Mouse (Mus musculus) ovary, postnatal 10 days (tissue): ENCODE results near the gene Stk38.
"Not testable (repeated sequence)": the region's sequence is repeated elsewhere in the genome, so short reads cannot be mapped to it uniquely, and the experiment has no call there.

Experiments
- DNase-seq: peaks from one replicate; pipeline ENCODE4 v3.0.0; 2022; ENCODE audit warnings: low spot score

The Stk38 gene

GRCm38 (mm10) chr17:29007641-29008325, at the start of gene Stk38:
Stk38 (minus strand) TSS chr17:29007995.
- peak; percentile 88 for DNase-seq

- no peak for DNase-seq
Observed at GRCm38 (mm10) chr17:29057361-29057890, 49.6 kb upstream of the Stk38 start.

GRCm38 (mm10) chr17:29056699-29057151, 48.9 kb upstream of the Stk38 start:
- DNase-seq: no peak

- DNase-seq: no peak
Observed at GRCm38 (mm10) chr17:29056207-29056606, 48.4 kb upstream of the Stk38 start.

GRCm38 (mm10) chr17:29055586-29055985, 47.8 kb upstream of the Stk38 start:
- DNase-seq: no peak

GRCm38 (mm10) chr17:29054429-29054828, 46.6 kb upstream of the Stk38 start:
- no peak for DNase-seq

- no peak for DNase-seq
Observed at GRCm38 (mm10) chr17:29053841-29054240, 46.0 kb upstream of the Stk38 start.

GRCm38 (mm10) chr17:29053067-29053466, 45.3 kb upstream of the Stk38 start:
- DNase-seq: no peak

GRCm38 (mm10) chr17:29050791-29051190, 43.0 kb upstream of the Stk38 start:
- DNase-seq: no peak

- no peak for DNase-seq
Observed at GRCm38 (mm10) chr17:29049923-29050322, 42.1 kb upstream of the Stk38 start.

- DNase-seq: no peak
Observed at GRCm38 (mm10) chr17:29049508-29049889, 41.7 kb upstream of the Stk38 start.

GRCm38 (mm10) chr17:29048748-29049507, 41.1 kb upstream of the Stk38 start:
- peak; percentile 81 for DNase-seq

GRCm38 (mm10) chr17:29047697-29048514, 40.1 kb upstream of the Stk38 start:
- no peak for DNase-seq

GRCm38 (mm10) chr17:29046863-29047262, 39.1 kb upstream of the Stk38 start:
- DNase-seq: no peak

GRCm38 (mm10) chr17:29045741-29046530, 38.1 kb upstream of the Stk38 start:
- DNase-seq: no peak

- no peak for DNase-seq
Observed at GRCm38 (mm10) chr17:29044925-29045319, 37.1 kb upstream of the Stk38 start.

GRCm38 (mm10) chr17:29044146-29044924, 36.5 kb upstream of the Stk38 start:
- DNase-seq: no peak

- DNase-seq: no peak
Observed at GRCm38 (mm10) chr17:29043583-29043982, 35.8 kb upstream of the Stk38 start.

- no peak for DNase-seq
Observed at GRCm38 (mm10) chr17:29042569-29042968, 34.8 kb upstream of the Stk38 start.

- not testable (repeated sequence) for DNase-seq
Observed at GRCm38 (mm10) chr17:29041632-29042031, 33.8 kb upstream of the Stk38 start.

GRCm38 (mm10) chr17:29039351-29039750, 31.6 kb upstream of the Stk38 start:
- DNase-seq: no peak
